Mouse (Mus musculus) kidney, embryonic 14.5 days (tissue): ENCODE data around the gene Fcgrt. TPM values are rescaled to one million over a fixed set of nuclear protein-coding genes. Genes with fewer than 3 reads are reported as not detected.

Experiments
- ATAC-seq: fragments of 200-750 bp; cut with Nextera tagmentation; 2 replicates; pipeline ENCODE4 v1.8.0; 2017; ENCODE audit warnings: moderate number of reproducible peaks, mild to moderate bottlenecking, moderate TSS enrichment, moderate library complexity; ENCODE audit not compliant: low FRiP score, low TSS enrichment
- H3K27ac ChIP-seq: fragments of 300-500 bp; sonication (generic); 2 replicates; pipeline ENCODE4 v1.5.1; 2014; ENCODE audit warnings: low read depth, mild to moderate bottlenecking, low read length, moderate library complexity, mixed read lengths
- H3K27me3 ChIP-seq: fragments of 300-500 bp; sonication (generic); 2 replicates; pipeline ENCODE4 v1.6.1; 2014; ENCODE audit warnings: mild to moderate bottlenecking, low read length; ENCODE audit not compliant: control insufficient read depth, insufficient read depth
- H3K36me3 ChIP-seq: fragments of 300-500 bp; sonication (generic); 2 replicates; pipeline ENCODE4 v1.6.1; 2014; ENCODE audit warnings: low read length, mixed read lengths; ENCODE audit not compliant: control insufficient read depth, insufficient read depth
- H3K4me1 ChIP-seq: fragments of 300-500 bp; sonication (generic); 2 replicates; pipeline ENCODE4 v1.6.1; 2014; ENCODE audit warnings: low read length, mixed read lengths; ENCODE audit not compliant: control insufficient read depth, insufficient read depth
- H3K4me2 ChIP-seq: fragments of 300-500 bp; sonication (generic); replicated peaks from 2 replicates; pipeline ENCODE4 v1.6.1; 2014; ENCODE audit warnings: low read depth, mild to moderate bottlenecking, low read length
- H3K4me3 ChIP-seq: fragments of 300-500 bp; sonication (generic); 2 replicates; pipeline ENCODE4 v1.5.1; 2014; ENCODE audit warnings: mild to moderate bottlenecking, low read length
- H3K9ac ChIP-seq: fragments of 300-500 bp; sonication (generic); 2 replicates; pipeline ENCODE4 v1.6.1; 2014; ENCODE audit warnings: low read depth, mild to moderate bottlenecking, low read length, moderate library complexity
- H3K9me3 ChIP-seq: fragments of 300-500 bp; sonication (generic); 2 replicates; pipeline ENCODE4 v1.6.1; 2016; ENCODE audit warnings: low read length; ENCODE audit not compliant: control insufficient read depth
- WGBS: fragments of 180-500 bp; shearing (Covaris S2); extraction: QIAGEN DNeasy Blood & Tissue Kit; methylation state at CpG from one replicate; pipeline ENCODE4 v1.1.7; 2014; 5-methylcytosine and 5-hydroxymethylcytosine counted together
- polyA plus RNA-seq: library from polyadenylated mRNA; unstranded; fragments of >200 nt; fragmentation: Nextera tagmentation; extraction: Ambion mirVana; gene quantifications from 2 replicates; pipeline ENCODE4 v1.2.1, GENCODE M21; 2014

Gene Fcgrt
- polyA plus RNA-seq, 1 experiment from 2014 or later, result 67.4 TPM

GRCm38 (mm10) chr7:45134544-45135026 is 30.9 kb upstream of the Fcgrt start:
- H3K27ac ChIP-seq, result no peak overlapping the region
- H3K4me2 ChIP-seq, result no peak overlapping the region
- H3K9me3 ChIP-seq, result no peaks in the 10 kb centered on the region
- no peak overlapping the region for H3K9ac ChIP-seq
- H3K27me3 ChIP-seq, result 0 out of 2 replicates have a peak, but pooled peaks cover 6% of the 10 kb centered on the region
- WGBS, result 7% methylated on average over 12 of the region's 12 CpGs
- H3K36me3 ChIP-seq, result no peaks in the 10 kb centered on the region
- ATAC-seq, result peak; percentile 9; the same call in 1 of the 2 replicates
- H3K4me3 ChIP-seq, result no peak overlapping the region
- H3K4me1 ChIP-seq, result peaks cover 8% of the 10 kb centered on the region; the same call in 1 of the 2 replicates

GRCm38 (mm10) chr7:45133446-45134159 is 30.0 kb upstream of the Fcgrt start:
- Histone ChIP-seq H3K9me3 (no peaks in the 10 kb centered on the region), H3K36me3 (no peaks in the 10 kb centered on the region), H3K4me3 (no peak overlapping the region), H3K4me1 (peaks cover 11% of the 10 kb centered on the region; the same call in 1 of the 2 replicates), H3K9ac (no peak overlapping the region), H3K4me2 (no peak overlapping the region), H3K27ac (no peak overlapping the region), H3K27me3 (0 out of 2 replicates have a peak, but pooled peaks cover 6% of the 10 kb centered on the region)
- 77% methylated on average over 8 of the region's 8 CpGs for WGBS
- no peak for ATAC-seq

- Histone ChIP-seq H3K4me1 (peaks cover 15% of the 10 kb centered on the region), H3K27ac (no peak overlapping the region), H3K27me3 (no peaks in the 10 kb centered on the region), H3K4me2 (no peak overlapping the region), H3K9me3 (no peaks in the 10 kb centered on the region), H3K4me3 (no peak overlapping the region), H3K36me3 (peaks cover 8% of the 10 kb centered on the region), H3K9ac (no peak overlapping the region)
- no peak for ATAC-seq
- WGBS, result 76% methylated on average over 11 of the region's 11 CpGs
Measured at GRCm38 (mm10) chr7:45131850-45132249, 28.2 kb upstream of the Fcgrt start.

GRCm38 (mm10) chr7:45129776-45130512 is 26.3 kb upstream of the Fcgrt start:
- peaks cover 25% of the 10 kb centered on the region for H3K4me1 ChIP-seq
- H3K27me3 ChIP-seq, result no peaks in the 10 kb centered on the region
- H3K9me3 ChIP-seq, result no peaks in the 10 kb centered on the region
- H3K4me3 ChIP-seq, result peak overlapping the region; percentile 99
- H3K4me2 ChIP-seq, result peak overlapping the region; percentile 64
- ATAC-seq, result no peak
- peak overlapping the region; percentile 93; the same call in 1 of the 2 replicates for H3K27ac ChIP-seq
- peaks cover 27% of the 10 kb centered on the region for H3K36me3 ChIP-seq
- peak overlapping the region; percentile 100; the same call in 1 of the 2 replicates for H3K9ac ChIP-seq
- WGBS, result 46% methylated on average over 15 of the region's 15 CpGs

GRCm38 (mm10) chr7:45129318-45129717 is 25.7 kb upstream of the Fcgrt start:
- 2% methylated on average over 17 of the region's 17 CpGs for WGBS
- no peak for ATAC-seq
- Histone ChIP-seq H3K4me1 (peaks cover 23% of the 10 kb centered on the region), H3K27ac (peak overlapping the region; percentile 93), H3K9ac (peak overlapping the region; percentile 100), H3K4me3 (peak overlapping the region; percentile 99), H3K4me2 (peak overlapping the region; percentile 64), H3K9me3 (no peaks in the 10 kb centered on the region), H3K36me3 (peaks cover 27% of the 10 kb centered on the region), H3K27me3 (no peaks in the 10 kb centered on the region)

- peak within 1 kb of the TSS; percentile 94 for H3K4me2 ChIP-seq
- H3K27me3 ChIP-seq, result no peaks in the 10 kb centered on the region
- H3K36me3 ChIP-seq, result peaks cover 27% of the 10 kb centered on the region
- peak within 1 kb of the TSS; percentile 99 for H3K4me3 ChIP-seq
- H3K9ac ChIP-seq, result peak within 1 kb of the TSS; percentile 100
- peaks cover 22% of the 10 kb centered on the region for H3K4me1 ChIP-seq
- H3K9me3 ChIP-seq, result no peaks in the 10 kb centered on the region
- H3K27ac ChIP-seq, result peak within 1 kb of the TSS; percentile 95
- peak; percentile 95 for ATAC-seq
- WGBS, result 0% methylated on average over 48 of the region's 48 CpGs
Measured at GRCm38 (mm10) chr7:45128624-45129246, 25.1 kb upstream of the Fcgrt start, which contains the start of gene Rpl13a. Gene Rpl13a (minus strand): TSS chr7:45128761.

GRCm38 (mm10) chr7:45127700-45128224 is 24.1 kb upstream of the Fcgrt start:
- WGBS, result under 1% methylated on average over 6 of the region's 6 CpGs

GRCm38 (mm10) chr7:45126844-45127699 is 23.4 kb upstream of the Fcgrt start:
- peaks cover 35% of the 10 kb centered on the region for H3K4me1 ChIP-seq
- H3K4me2 ChIP-seq, result peak overlapping the region; percentile 94
- H3K27me3 ChIP-seq, result no peaks in the 10 kb centered on the region
- peak overlapping the region; percentile 100 for H3K9ac ChIP-seq
- WGBS, result 39% methylated on average over 21 of the region's 21 CpGs
- peak overlapping the region; percentile 95 for H3K27ac ChIP-seq
- no peak for ATAC-seq
- H3K9me3 ChIP-seq, result no peaks in the 10 kb centered on the region
- H3K36me3 ChIP-seq, result peaks cover 39% of the 10 kb centered on the region
- H3K4me3 ChIP-seq, result peak overlapping the region; percentile 99

More at GRCm38 (mm10) chr7:45127700-45128224, 24.1 kb upstream of the Fcgrt start:
- H3K36me3 ChIP-seq, result peaks cover 32% of the 10 kb centered on the region
- no peaks in the 10 kb centered on the region for H3K27me3 ChIP-seq
- H3K4me2 ChIP-seq, result peak overlapping the region; percentile 94
- no peaks in the 10 kb centered on the region for H3K9me3 ChIP-seq
- peak overlapping the region; percentile 100 for H3K9ac ChIP-seq
- peak overlapping the region; percentile 99 for H3K4me3 ChIP-seq
- peaks cover 28% of the 10 kb centered on the region for H3K4me1 ChIP-seq
- ATAC-seq, result no peak
- H3K27ac ChIP-seq, result peak overlapping the region; percentile 95
